Mouse (Mus musculus) lung, postnatal 14 days (tissue): ENCODE data around the gene Igfn1.

Experiments used
- DNase-seq: peaks from one replicate; pipeline ENCODE4 v3.0.0; 2021

Igfn1 gene

DNA sequence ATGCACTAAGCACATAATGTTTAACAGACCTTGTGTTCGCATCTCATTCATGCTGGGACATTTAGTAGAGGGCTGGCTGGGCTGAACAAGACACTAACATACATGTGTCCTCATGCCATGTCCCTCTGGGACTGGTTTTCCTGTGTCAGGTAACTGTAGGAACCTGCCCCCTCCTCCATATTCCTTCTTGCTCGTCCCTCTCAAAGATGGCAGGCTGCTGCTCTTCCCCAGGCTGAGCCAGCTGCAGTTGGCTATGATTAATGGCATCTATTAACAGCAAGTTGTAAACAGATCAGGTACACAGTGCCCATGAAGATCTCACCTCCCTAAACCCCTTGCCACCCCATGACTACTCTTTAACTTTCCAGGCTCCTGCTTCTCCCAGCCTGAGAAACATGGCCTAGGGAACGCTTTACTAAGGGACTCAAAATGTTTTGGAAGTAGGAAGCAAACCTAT, at the start of gene Igfn1:
TSS of gene Igfn1 (minus strand) at position 51 of the 457 bp plus-strand sequence.
- DNase-seq, result no peak

DNA sequence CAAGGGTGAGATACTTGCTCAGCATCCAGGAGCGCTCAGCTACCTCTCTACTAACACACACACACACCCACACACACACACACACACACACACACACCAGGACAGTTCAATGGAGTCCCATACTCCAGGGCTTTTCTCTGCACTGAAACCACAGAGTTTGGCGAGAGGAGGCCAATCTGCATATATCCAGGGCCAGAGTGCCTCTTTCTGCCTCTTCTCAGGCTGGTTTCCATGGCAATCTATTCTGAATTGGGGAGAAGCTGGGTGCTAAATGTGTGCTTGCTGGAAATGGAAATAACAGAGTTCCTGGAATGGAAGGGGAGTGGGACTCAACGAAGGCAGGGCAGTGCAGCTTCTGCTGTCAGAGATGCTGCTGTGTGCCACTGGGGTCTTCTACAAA, 49.6 kb upstream of the Igfn1 start:
- DNase-seq, result no peak

DNA sequence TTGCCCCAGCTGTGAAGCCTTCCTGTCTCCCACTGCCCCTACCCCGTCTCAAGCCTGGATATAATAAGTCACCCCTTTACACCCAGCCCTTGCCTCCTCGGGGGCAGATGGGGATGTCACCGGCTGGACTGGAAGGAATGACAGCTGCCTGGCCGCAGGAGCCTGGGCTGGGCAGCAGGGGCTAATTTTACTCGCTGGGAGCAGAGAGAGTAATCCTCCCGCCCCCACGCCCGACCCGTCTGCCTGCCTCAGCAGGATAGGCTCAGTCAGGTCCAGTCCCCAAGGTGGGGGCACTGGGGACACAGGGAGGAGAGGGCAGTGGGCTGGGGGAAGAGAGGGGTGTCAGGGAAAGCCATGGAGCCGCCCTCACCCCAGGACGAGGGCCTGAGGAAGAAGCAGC, 46.4 kb upstream of the Igfn1 start, which contains the start of gene Cacna1s:
TSS of gene Cacna1s (plus strand) at position 204 of the 400 bp plus-strand sequence.
- DNase-seq, result no peak

DNA sequence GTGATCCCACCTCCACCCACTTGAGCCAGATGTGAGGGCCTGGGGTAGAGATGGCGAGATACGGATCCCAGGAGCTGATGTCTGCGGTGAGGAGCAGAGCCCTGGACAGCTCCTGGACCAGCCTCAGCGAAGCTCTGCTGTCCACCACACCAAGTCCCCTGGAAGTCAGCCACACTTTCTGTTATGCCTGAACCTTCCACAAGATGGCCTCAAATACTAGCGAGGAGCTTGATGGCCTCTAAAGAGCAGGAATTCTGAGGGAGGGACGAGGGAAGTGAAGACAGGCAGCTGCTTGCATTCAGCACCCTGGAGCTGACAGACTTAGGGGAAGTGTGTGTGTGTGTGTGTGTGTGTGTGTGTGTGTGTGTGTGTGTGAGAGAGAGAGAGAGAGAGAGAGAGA, 45.3 kb upstream of the Igfn1 start:
- peak; percentile 79 for DNase-seq

DNA sequence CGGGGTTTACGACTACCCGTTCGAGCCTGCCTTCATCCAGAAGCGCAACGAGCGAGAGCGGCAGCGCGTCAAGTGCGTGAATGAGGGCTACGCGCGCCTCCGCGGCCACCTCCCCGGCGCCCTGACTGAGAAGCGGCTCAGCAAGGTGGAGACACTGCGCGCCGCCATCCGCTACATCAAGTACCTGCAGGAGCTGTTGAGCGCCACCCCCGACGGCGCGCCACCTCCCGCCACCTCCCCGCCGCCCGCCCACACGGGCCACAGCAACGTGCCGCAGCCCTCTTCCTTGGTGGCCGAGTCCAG, 44.8 kb upstream of the Igfn1 start:
- peak; percentile 6 for DNase-seq

GRCm38 (mm10) chr1:136050312-136051012, 44.3 kb upstream of the Igfn1 start, which contains the start of gene Ascl5:
Ascl5 (plus strand) TSS chr1:136050804.
- DNase-seq, result no peak

GRCm38 (mm10) chr1:136047894-136048293, 41.8 kb upstream of the Igfn1 start:
- DNase-seq, result no peak

GRCm38 (mm10) chr1:136047432-136047831, 41.3 kb upstream of the Igfn1 start:
- peak; percentile 23 for DNase-seq

DNA sequence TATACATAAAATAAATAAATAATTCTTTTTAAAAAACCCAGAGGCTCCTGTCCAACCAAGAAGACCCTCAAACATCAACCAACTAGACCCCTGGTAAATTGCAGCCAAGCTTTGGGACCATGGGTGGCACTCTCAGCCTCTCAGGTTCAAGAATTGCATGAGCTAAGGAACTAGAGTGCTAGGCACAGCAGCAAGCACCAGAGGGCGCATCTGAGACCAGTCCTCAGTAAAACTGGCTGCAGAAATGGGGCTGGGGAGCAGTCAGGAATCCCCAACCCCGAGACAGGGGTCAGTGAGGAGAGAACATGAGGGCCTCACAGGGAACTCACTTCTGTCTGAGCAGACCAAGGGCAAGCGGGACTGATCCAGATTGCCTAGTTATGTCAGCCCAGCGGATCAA, 39.6 kb upstream of the Igfn1 start:
- DNase-seq, result peak; percentile 70

DNA sequence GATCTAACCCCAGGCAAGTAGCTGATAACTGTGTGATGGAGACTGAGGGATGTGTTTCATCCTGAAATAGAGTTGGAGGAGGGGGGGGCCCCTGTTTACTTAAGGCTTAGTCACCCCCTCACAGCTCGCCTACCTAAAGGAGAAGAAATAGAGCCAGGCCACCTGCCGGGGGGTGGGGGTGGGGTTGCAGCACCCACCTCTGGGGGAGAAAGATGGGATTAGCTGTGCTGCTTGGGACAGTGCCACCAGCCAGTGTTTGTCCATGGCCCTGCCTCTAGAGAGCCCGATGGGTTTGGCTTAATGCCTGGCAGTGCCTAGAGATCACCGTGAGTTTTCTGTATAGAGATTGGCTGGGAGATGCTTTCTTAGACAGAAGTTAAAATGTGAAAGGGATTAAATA, 34.7 kb upstream of the Igfn1 start:
- DNase-seq, result no peak

GRCm38 (mm10) chr1:136040452-136040851, 34.3 kb upstream of the Igfn1 start:
- no peak for DNase-seq

DNA sequence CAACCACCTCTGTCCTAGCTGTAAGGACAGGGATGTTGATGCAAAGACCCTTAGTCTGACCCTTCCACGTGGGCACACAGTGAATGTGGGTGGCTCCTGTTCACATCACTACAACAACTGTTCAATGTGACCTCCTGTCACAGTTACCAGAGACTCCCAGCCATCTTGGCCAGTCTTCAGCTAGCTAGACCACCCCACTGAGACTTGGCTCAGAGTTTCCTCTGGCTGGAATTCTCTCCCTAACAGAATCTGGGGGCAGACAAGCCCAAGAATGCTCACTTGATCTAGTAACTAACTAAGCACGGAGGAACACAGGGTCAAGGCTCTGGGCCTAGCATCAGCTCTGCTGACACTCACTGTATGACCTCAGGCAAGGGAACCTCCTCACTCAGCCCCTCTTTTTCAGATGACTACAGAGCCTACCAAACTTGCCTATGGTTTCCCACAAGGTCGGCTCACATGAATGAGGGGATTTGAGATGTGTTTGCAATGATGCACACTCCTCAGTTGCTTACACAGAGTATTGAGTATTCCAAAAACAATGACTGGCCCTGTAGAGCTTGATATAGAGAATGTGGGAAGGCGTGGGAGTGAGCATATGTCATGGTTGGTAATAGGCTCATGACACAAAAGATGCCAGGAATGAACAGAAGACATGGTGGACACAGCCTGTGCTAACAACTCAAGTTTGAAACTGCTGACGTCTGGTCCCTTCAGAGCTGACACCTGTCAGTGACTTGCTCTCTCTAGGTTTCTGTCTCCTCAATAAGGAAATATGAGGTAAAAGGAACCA, 32.8 kb upstream of the Igfn1 start:
- DNase-seq, result no peak

DNA sequence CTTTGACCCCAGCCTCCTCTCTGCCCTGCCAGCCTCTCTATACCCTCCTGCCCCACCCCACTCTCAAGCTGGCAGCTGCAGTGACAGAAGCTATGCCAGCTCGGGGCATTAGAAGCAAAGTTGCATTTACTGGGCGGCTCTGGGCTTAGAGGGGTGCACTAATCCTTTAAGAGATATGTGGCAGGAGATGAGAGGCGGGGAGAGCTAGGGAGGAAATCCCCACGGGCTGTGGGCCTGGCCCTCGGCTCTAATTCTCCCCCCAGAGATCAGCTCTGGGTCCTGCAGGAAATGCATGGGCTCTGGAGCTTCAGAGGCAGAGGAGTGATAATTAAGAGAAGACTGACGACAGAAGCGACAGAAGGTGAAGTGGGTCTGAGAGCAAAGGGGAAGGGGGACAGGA, 26.8 kb upstream of the Igfn1 start:
- DNase-seq, result no peak

- DNase-seq, result no peak
These were observed 25.6 kb upstream of the Igfn1 start for GRCm38 (mm10) chr1:136031697-136032096.

DNA sequence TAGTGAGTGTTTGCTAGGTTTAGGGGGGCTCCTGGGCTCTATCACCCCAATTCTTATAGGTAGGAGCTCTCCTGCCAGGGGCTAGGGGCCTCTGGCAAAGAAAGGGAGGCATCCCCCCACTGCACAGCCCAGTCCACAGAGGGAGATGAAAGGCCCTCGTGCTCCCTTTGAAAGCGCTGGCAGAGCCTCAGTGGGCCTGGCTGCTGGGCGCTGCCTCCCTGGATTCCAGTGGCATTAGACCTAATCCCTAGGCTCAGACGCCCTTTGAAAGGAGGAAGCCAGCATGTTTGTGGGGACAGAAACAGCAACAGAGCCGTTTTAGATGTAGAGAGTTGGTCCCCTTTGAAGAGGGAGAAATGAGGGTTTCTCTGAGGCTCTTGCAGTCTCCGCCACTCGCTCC, 24.1 kb upstream of the Igfn1 start:
- no peak for DNase-seq

DNA sequence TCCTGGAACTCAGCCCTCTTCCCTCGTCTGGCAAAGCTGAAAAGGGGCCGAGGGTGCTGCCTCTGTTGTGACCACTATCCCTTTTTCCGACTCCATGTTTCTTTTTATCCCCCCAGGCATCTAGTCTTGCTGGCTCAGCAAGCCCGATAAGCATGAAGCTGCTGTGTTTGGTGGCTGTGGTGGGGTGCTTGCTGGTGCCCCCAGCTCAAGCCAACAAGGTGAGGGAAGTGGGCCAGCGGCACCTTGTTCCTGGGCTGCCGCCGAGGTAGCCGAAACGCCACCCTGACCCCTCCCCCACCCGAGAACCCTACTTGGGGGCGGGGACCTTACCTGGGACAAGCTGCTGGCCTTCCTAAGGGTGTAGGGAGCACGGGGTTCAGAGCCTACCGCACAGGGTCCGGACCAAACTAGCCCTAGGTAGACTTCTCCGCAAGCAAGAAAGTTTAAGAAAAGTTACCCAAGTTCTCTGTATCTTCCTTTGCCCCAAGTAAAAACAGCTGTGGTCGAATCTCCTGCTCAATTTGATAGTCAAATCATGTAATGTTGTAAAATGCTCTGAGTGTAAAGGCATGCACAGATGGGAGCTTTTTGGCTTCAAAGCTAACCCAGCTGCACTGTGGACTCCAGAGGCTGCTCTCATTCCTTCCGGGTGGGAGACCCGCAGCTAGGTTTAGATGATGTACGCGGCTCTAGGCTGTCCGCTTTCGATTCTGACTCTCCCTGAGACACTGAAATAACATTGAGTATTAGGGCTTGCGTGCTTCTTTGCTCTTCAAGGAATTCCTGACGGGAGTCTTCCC, 12.4 kb upstream of the Igfn1 start:
- DNase-seq, result peak; percentile 30

GRCm38 (mm10) chr1:136017907-136018313, 11.8 kb upstream of the Igfn1 start:
- DNase-seq, result peak; percentile 91

GRCm38 (mm10) chr1:136017307-136017706, 11.2 kb upstream of the Igfn1 start:
- DNase-seq, result no peak

DNA sequence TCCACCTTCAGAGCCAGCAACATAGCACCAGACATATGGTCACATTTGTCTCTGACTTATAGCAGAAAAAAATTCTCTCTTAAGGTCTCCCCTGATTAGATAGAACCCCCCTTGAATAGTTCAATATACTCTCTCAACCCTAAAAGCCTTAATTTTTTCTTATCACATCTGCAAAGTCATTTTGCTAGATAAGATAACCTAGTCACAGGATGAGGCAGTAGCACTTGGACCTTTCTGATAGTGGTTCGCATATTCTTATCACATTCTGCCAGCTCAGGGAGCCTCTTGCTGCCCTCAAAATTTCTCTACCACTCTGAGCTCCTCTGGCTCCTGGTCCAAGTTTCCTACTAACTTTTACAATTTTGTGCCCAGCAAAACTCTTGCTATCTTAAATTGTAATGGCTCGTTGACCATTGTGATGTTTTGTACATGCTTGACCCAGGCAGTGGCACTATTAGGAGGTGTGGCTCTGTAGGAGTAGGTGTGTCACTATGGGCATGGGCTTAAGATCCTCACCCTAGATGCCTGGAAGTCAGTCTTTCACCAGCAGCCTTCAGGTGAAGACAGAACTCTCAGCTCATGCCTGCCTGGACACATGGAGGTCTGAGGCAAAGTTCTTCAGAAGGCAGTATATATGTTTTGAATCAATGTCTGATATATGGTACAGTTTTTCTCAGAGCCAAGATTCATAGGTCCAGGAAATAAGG, 8.8 kb upstream of the Igfn1 start:
- DNase-seq, result no peak

GRCm38 (mm10) chr1:136013513-136013912, 7.4 kb upstream of the Igfn1 start:
- DNase-seq, result no peak

- no peak for DNase-seq
These were observed 4.1 kb upstream of the Igfn1 start for GRCm38 (mm10) chr1:136010247-136010646.

DNA sequence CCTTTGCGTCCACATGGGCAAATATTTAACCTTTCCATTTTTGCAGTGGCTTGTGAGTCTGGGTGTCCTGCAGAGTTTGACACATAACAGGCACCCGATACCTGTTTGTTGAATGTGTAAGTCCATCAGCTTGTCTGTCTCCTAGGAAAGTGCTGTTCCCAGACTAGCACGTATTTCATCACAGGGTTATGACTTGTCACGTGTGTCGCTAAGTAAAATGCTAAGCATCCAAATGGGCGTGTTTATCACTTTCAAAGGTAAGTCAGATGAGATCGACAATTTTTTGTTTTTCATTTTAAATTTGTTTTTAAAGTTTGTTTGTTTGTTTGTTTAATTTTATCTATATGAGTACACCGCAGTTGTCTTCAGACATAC, 2.0 kb upstream of the Igfn1 start:
- no peak for DNase-seq
